Mouse (Mus musculus) CH12F3 (cell line): Measurements from ENCODE around the gene Cfap126.
"Not testable (repeated sequence)": the region's sequence is repeated elsewhere in the genome, so short reads cannot be mapped to it uniquely, and the experiment has no call there.

Source experiments
- in situ Hi-C: fragments of 300-500 bp; cut with MboI; formaldehyde crosslinking; loops from 2 replicates; pipeline ENCODE4 v1.14.3; 2020; ENCODE audit warnings: low sequenced_read_pairs

The Cfap126 gene

DNA sequence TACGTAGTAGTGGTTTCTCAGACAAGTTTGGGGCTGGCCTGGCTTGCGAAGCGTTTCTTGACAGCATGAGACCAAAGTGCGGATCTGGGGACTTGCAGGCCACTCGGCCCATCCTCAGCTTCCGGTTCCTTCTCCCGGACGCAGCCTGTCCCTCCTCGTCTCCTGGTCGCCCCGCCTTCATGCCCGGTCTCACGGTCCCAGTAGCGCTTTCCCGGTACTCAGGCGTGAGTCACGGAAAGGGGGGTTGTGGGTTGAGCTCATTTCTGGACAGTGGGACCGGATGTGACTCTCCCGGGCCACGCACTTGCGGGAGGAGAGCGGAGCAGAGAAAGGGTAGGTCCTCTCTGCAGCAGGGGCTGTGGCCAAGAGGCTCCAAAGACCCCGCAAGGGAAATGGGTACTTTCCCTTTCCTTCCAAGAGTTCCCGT is at the start of gene Cfap126:
Cfap126 (plus strand) TSS at position 46 of the 427 bp plus-strand sequence.
- in situ Hi-C loops: no loop called here

DNA sequence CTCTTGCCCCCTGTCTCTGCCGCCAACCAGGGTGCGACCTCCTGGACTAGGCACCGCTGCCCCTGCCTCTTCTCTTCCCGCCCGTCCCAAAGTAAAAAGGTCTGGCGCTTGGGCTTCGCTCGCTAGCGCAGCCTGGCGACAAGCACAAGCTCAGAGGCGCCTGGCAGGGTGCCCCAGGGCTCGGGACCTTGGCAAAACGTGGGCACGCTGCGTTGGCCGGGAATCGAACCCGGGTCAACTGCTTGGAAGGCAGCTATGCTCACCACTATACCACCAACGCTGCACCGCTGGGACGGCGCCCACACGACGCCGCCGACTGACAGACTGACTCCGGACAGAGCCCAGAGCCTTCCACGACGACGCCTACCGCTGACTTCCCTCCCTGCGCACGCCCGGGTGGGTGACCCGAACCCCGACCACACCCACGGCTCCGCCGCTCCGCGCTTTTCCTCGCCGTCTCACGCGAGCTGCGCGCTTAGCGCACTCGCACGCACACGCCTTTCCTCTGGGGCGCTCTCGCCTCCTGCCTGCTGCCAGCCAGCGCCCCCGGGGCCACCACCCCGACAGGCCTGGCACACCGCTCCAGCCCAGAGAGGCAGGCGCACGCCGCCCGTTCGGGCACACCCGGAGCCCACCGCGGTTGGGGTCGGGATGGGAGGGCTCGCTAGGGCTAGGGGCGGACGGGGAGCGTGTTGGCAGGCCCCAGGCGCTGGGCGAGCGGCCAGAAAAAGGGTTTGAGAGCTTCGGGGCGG is 49.1 kb upstream of the Cfap126 start, which contains the start of gene Fcgr3:
Fcgr3 (minus strand) TSS at position 445 of the 752 bp plus-strand sequence.
- in situ Hi-C loops: not testable (repeated sequence)

DNA sequence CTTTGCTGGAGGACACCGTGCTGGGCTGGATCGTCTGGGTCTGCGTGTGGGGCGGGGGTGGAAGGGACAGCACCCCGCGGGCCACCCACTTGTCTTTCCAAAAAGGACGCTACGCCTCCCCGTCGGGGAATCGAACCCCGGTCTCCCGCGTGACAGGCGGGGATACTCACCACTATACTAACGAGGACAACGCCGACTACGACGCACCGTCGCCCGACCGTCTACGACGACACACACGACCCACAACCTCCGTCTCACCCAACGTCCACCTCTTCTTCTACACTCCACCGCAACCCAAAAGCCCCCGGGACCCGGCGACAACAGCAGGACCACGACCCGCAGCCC is 48.5 kb upstream of the Cfap126 start:
- in situ Hi-C loops: not testable (repeated sequence)

DNA sequence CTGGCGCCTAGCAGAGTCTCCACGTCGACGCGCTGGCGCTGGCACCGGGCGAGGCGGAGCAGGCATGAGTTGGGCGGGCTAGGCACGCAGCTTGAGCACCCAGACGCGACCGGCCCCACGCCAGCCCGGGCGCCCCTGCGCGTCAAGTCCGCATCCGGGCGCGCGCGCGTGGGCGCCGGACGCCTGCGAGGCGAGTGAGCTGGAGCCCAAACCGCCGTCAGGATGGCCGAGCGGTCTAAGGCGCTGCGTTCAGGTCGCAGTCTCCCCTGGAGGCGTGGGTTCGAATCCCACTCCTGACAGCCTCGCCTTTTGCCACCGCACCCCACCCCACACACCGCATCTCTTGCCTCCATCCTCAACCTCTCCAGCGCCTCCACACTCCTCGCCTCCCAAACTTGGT is 48.0 kb upstream of the Cfap126 start:
- in situ Hi-C loops: not testable (repeated sequence)

DNA sequence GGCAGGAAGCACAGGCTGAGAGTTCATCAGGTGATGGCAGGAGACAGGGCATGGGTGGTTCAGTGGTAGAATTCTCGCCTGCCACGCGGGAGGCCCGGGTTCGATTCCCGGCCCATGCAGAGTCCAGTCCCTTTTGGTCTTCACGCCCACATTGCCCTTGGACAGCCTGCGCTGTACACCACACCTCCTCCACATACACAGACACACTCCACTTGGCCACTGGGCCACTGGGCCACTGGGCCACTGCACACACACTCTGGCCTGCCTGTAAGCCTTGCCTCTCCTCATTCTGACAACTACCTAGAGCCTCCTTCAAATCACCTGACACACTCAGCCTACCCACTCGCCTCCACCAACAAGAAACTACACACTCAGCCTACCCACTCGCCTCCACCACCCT is 47.1 kb upstream of the Cfap126 start:
- in situ Hi-C loops: not testable (repeated sequence)

DNA sequence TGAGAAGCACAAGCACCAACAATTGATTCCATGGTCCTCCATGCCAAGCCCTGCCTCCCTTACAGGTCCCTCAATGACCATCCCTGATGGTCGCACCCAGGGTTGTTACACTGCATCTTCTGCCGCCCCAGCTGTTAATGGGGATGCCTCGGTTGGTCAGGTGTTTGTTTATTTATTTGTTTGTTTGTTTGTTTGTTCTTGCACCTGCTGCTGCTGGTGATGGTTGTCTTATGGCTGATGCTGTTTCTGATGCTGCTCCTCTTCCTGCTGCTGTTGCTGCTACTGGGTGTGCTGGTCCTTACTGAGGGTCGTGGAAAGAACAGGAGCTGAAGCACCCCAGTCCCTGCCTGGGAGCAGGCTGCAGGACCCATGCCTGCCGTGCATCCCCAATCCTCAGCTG is 45.8 kb upstream of the Cfap126 start:
- in situ Hi-C loops: not testable (repeated sequence)

DNA sequence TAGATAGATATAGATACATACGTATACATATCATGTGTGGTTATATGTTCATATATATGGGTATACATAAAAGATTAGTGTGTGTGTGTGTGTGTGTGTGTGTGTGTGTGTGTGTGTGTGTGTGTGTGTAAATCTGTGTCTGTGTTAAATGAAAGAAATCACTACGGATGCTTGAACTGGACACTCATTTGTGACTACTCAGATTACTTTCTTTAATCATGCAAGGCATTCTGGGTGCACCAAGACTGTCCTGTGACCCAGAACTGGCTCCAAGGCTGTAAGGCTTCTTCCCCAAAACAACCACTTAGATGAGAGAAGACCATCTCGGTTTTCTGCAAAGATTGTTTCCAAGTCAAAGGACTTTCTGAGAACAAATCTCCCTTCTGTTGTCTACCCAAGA is 44.2 kb upstream of the Cfap126 start:
- in situ Hi-C loops: not testable (repeated sequence)

DNA sequence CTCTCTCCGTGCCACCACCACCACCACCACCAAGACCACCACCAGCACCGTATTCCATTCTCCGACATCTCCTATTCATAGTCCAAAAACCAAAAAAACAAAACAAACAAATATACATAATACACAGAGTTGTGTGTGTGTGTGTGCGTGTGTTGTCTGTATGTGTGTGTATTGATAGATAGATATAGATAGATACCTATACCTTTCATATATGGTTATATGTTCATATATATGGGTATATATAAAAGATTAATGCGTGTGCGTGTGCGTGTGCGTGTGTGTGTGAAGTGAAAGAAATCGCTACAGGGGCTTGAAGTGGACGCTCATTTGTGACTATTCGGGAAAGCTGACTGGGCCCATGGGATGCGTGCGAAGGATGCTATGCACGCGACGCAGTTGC is 42.8 kb upstream of the Cfap126 start:
- in situ Hi-C loops: not testable (repeated sequence)

DNA sequence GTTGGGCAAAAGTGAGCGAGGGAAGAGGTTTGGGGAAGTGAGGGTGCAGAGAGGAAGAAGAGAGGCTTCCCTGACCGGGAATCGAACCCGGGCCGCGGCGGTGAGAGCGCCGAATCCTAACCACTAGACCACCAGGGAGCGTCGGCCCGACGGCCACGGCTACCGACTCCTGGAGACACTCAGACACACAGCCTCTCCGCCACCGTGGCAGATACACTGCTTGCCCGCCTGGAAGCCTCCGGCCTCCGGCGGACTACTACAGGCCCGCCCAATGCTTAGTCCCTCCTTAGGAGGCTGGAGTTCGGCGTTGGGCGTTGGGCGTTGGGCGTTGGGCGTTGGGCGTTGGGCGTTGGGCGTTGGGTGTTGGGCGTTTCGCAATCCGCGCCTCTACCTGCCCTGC is 42.0 kb upstream of the Cfap126 start:
- in situ Hi-C loops: not testable (repeated sequence)

DNA sequence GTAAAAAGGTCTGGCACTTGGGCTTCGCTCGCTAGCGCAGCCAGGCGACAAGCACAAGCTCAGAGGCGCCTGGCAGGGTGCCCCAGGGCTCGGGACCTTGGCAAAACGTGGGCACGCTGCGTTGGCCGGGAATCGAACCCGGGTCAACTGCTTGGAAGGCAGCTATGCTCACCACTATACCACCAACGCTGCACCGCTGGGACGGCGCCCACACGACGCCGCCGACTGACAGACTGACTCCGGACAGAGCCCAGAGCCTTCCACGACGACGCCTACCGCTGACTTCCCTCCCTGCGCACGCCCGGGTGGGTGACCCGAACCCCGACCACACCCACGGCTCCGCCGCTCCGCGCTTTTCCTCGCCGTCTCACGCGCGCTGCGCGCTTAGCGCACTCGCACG is 41.5 kb upstream of the Cfap126 start:
- in situ Hi-C loops: not testable (repeated sequence)

DNA sequence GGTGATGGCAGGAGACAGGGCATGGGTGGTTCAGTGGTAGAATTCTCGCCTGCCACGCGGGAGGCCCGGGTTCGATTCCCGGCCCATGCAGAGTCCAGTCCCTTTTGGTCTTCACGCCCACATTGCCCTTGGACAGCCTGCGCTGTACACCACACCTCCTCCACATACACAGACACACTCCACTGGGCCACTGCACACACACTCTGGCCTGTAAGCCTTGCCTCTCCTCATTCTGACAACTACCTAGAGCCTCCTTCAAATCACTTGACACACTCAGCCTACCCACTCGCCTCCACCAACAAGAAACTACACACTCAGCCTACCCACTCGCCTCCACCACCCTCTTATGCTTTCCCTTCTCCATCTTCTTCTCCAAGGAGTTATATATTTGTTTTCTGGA is 39.4 kb upstream of the Cfap126 start:
- in situ Hi-C loops: not testable (repeated sequence)

DNA sequence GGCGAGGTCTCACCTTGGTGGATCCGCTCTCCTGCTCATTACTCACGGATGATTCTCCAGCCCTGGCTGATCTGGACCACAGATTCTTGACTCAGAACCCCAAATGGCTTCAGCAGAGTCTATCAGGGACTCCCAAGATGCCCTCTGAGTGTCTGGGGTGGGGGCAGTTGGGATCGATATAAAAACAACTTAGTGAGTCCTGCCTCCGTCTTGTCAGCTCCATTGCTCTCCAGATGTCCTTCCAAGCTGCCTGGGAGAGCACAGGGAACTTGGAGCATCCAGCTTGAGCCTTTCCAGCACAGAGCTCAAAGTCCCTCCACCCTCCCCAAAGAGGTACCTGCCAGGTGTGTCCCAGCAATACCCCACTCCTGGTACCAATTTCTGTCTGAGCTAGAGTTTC is 37.5 kb upstream of the Cfap126 start:
- in situ Hi-C loops: not testable (repeated sequence)

DNA sequence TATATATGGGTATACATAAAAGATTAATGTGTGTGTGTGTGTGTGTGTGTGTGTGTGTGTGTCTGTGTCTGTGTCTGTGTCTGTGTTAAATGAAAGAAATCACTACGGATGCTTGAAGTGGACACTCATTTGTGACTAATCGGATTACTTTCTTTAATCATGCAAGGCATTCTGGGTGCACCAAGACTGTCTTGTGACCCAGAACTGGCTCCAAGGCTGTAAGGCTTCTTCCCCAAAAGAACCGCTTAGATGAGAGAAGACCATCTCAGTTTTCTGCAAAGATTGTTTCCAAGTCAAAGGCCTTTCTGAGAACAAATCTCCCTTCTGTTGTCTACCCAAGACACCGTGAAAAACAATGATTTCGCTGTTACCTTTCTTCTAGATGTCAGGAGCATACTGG is 36.5 kb upstream of the Cfap126 start:
- in situ Hi-C loops: not testable (repeated sequence)

DNA sequence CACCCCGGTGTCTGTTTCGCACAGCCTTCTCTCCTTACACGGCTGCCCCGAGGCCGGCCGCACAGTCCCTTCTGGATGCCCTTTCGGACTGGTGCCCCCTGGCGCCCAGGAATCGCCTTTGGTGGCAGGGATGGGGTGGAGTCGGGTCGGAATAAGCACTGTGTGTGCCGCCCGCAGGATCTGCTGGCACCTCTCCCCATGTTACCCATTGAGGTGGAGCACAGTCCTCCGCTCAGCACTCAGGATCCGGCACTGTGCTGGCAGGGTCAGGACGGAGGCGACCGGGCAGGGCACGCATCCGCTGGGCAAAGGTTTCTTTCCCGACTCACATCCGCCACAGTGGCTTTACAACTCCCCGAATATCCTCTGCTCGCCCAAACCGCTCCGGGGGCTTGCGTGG is 35.8 kb upstream of the Cfap126 start:
- in situ Hi-C loops: not testable (repeated sequence)

DNA sequence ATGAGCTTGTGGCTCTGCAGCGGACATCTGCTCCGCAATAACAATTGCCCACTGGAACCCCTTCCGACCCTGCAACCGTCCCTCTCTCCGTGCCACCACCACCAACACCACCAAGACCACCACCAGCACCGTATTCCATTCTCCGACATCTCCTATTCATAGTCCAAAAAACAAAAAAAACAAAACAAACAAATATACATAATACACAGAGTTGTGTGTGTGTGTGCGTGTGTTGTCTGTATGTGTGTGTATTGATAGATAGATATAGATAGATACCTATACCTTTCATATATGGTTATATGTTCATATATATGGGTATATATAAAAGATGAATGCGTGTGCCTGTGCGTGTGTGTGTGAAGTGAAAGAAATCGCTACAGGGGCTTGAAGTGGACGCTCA is 35.3 kb upstream of the Cfap126 start:
- in situ Hi-C loops: not testable (repeated sequence)

DNA sequence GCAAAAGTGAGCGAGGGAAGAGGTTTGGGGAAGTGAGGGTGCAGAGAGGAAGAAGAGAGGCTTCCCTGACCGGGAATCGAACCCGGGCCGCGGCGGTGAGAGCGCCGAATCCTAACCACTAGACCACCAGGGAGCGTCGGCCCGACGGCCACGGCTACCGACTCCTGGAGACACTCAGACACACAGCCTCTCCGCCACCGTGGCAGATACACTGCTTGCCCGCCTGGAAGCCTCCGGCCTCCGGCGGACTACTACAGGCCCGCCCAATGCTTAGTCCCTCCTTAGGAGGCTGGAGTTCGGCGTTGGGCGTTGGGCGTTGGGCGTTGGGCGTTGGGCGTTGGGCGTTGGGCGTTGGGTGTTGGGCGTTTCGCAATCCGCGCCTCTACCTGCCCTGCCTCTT is 34.4 kb upstream of the Cfap126 start:
- in situ Hi-C loops: not testable (repeated sequence)

DNA sequence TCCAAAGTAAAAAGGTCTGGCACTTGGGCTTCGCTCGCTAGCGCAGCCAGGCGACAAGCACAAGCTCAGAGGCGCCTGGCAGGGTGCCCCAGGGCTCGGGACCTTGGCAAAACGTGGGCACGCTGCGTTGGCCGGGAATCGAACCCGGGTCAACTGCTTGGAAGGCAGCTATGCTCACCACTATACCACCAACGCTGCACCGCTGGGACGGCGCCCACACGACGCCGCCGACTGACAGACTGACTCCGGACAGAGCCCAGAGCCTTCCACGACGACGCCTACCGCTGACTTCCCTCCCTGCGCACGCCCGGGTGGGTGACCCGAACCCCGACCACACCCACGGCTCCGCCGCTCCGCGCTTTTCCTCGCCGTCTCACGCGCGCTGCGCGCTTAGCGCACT is 33.9 kb upstream of the Cfap126 start:
- in situ Hi-C loops: not testable (repeated sequence)

DNA sequence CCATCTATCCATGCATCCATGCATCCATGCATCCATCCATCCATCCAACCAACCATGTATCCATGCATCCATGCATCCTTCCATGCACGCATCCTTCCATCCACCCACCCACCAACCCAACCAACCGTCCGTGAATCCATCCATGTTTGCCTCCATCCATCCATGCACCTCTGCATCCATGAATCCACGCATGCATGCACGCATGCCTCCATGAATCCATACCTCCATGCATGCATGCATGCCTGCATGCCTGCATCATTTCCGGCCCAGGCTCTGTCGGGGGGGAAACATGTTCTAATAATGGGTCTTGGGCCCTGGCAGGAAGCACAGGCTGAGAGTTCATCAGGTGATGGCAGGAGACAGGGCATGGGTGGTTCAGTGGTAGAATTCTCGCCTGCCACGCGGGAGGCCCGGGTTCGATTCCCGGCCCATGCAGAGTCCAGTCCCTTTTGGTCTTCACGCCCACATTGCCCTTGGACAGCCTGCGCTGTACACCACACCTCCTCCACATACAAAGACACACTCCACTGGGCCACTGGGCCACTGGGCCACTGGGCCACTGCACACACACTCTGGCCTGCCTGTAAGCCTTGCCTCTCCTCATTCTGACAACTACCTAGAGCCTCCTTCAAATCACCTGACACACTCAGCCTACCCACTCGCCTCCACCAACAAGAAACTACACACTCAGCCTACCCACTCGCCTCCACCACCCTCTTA is 32.0 kb upstream of the Cfap126 start:
- in situ Hi-C loops: not testable (repeated sequence)

DNA sequence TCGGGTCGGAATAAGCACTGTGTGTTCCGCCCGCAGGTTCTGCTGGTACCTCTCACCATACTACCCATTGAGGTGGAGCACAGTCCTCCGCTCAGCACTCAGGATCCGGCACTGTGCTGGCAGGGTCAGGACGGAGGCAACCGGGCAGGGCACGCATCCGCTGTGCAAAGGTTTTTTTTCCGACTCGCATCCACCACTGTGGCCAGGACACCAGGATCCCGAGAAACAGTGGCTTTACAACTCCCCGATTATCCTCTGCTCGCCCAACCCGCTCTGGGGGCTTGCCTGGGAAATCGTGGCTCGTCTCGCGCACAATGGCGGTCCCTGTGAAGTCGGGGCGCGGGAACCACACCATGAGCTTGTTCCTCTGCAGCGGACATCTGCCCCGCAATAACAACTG is 28.0 kb upstream of the Cfap126 start:
- in situ Hi-C loops: no loop called here

DNA sequence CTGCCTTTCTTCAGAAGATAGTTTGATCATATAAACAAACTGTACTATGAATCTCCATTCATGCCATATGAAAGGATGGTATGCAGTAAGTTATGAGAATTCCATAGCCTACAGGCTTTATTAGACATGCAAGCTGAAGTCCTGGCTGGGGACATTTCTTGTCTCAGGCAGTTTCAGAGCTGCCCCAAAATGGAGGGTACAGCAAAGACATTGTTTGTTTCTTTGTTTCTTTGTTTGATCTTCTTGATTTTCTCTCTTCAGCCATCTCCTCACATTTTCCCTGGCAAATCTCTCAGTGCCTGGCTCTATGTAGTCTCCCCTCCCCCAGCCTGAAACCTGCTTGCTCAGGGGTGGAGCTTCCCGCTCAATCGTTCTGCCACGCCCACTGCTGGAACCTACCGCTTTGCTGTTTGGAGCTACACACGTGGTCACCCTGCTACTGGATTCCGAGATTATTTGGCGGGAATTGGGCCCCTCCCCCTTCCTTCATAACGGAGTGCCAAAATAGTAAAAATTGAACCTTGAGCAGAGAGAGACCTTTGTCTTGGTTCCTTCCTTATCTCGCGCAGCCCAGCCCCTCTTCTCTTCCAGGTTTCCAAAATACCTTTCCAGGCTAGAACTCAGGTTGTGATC is 25.4 kb upstream of the Cfap126 start:
- in situ Hi-C loops: not testable (repeated sequence)

DNA sequence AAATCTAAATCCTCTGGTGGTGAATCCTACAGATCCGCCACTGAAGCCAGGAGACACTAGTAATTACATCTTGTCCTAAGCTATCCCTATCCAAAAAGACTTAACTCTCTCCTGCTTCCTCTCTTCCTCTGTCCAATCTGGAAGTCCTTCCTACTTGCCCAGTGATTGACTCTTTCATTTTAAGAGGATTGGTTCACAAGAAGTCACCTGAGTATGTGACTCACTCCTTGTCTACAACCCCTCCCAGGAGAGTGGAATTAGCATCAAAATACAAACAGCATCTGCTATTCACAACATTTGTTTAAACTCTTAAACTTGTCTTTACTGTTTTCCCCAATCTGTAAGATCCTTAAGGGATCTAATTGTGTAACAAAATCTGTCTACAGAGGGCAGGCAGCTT is 23.8 kb upstream of the Cfap126 start:
- in situ Hi-C loops: no loop called here

DNA sequence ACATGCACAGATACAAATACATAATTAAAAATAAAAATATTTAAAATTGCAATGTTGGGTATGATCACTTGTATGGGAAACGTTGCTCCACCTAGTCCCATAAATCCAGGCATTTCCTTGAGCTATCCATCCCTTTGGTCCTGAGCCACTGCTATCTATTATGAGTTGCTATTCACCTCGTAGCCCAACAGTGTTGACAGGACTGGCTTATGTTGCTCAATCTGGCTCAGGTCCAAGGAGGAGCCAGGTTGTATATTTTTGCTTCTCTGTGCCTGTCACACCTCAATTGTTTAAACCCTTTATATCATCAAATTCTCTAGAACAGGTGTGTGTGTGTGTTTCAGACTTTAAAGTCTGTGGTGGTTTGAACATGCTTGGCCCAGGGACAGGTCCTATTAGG is 23.0 kb upstream of the Cfap126 start:
- in situ Hi-C loops: no loop called here
